Mouse (Mus musculus) neural tube, embryonic 14.5 days (tissue): ENCODE data around the gene Pax3. TPM values are rescaled to one million over a fixed set of nuclear protein-coding genes. Genes with fewer than 3 reads are reported as not detected.
A peak's percentile ranks its signal among the peaks of the same experiment; 100 is the strongest.

Experiments
- ATAC-seq: fragments of 200-750 bp; cut with Nextera tagmentation; 2 replicates; pipeline ENCODE4 v1.8.0; 2017; ENCODE audit warnings: low read depth, mild to moderate bottlenecking, moderate TSS enrichment, moderate library complexity
- H3K27ac ChIP-seq: fragments of 300-500 bp; sonication (generic); 2 replicates; pipeline ENCODE4 v1.5.1; 2014; ENCODE audit warnings: low read depth, mild to moderate bottlenecking, control low read depth, low read length, moderate library complexity, mixed read lengths
- H3K27me3 ChIP-seq: fragments of 300-500 bp; sonication (generic); 2 replicates; pipeline ENCODE4 v1.6.1; 2014; ENCODE audit warnings: low read length; ENCODE audit not compliant: control insufficient read depth, insufficient read depth
- H3K36me3 ChIP-seq: fragments of 300-500 bp; sonication (generic); 2 replicates; pipeline ENCODE4 v1.6.1; 2014; ENCODE audit warnings: low read length, mixed read lengths; ENCODE audit not compliant: control insufficient read depth, insufficient read depth
- H3K4me1 ChIP-seq: fragments of 300-500 bp; sonication (generic); 2 replicates; pipeline ENCODE4 v1.6.1; 2014; ENCODE audit warnings: low read length; ENCODE audit not compliant: control insufficient read depth, insufficient read depth
- H3K4me2 ChIP-seq: fragments of 300-500 bp; sonication (generic); 2 replicates; pipeline ENCODE4 v1.6.1; 2014; ENCODE audit warnings: mild to moderate bottlenecking, low read depth, low read length, control low read depth
- H3K4me3 ChIP-seq: fragments of 300-500 bp; sonication (generic); 2 replicates; pipeline ENCODE4 v1.5.1; 2014; ENCODE audit warnings: low read depth, low read length, control low read depth, mixed read lengths
- H3K9ac ChIP-seq: fragments of 300-500 bp; sonication (generic); replicated peaks from 2 replicates; pipeline ENCODE4 v1.6.1; 2014; ENCODE audit warnings: low read depth, mild to moderate bottlenecking, control low read depth, low read length, mixed read lengths
- H3K9me3 ChIP-seq: fragments of 300-500 bp; sonication (generic); 2 replicates; pipeline ENCODE4 v1.6.1; 2016; ENCODE audit warnings: low read length; ENCODE audit not compliant: control insufficient read depth
- WGBS: fragments of 180-500 bp; shearing (Covaris S2); extraction: QIAGEN DNeasy Blood & Tissue Kit; methylation state at CpG from one replicate; pipeline ENCODE4 v1.1.7; 2014; 5-methylcytosine and 5-hydroxymethylcytosine counted together
- polyA plus RNA-seq: library from polyadenylated mRNA; unstranded; fragments of >200 nt; fragmentation: Nextera tagmentation; extraction: Ambion mirVana; gene quantifications from 2 replicates; pipeline ENCODE4 v1.2.1, GENCODE M21; 2014

The Pax3 gene
- polyA plus RNA-seq, 1 experiment from 2014 or later = 4.6 TPM

DNA sequence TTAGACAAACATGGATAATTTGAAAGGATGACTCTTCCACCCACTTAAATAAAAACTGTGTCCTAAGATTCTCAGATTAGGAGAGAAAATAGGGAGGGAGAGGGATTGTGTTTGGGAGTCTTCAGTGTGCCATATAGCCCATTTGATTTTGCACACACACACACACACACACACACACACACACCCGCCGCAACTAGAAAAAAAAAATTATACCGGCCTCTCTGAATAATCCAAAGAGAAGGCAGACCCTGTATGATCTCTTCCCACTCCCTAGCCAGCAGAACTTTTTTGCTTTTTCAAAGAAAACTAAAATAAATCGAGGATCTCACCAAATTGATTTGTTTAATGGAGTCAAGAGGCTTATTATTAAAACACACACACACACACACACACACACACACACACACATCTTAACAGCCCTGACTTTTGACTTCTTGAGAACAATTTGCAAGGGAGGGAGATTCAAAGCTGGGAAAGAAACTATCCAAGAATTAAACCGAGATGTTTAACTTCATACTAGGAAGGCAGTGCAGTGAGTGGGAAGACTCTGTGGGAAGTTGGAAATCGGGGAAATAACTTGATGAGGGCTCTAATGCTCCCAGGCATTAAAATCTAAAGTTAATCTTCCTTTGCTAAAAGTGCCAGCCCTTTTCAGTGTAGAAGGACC is 2.4 kb downstream of the Pax3 start:
- Histone ChIP-seq H3K4me1 (peaks cover 6% of the 10 kb centered on the region; the same call in 1 of the 2 replicates), H3K9ac (no peak overlapping the region), H3K4me3 (peak overlapping the region; percentile 31), H3K4me2 (peak overlapping the region; percentile 32; the same call in 1 of the 2 replicates), H3K27me3 (peaks cover 24% of the 10 kb centered on the region), H3K27ac (no peak overlapping the region), H3K36me3 (no peaks in the 10 kb centered on the region), H3K9me3 (no peaks in the 10 kb centered on the region)
- no peak for ATAC-seq
- 5% methylated on average over 6 of the region's 6 CpGs for WGBS

DNA sequence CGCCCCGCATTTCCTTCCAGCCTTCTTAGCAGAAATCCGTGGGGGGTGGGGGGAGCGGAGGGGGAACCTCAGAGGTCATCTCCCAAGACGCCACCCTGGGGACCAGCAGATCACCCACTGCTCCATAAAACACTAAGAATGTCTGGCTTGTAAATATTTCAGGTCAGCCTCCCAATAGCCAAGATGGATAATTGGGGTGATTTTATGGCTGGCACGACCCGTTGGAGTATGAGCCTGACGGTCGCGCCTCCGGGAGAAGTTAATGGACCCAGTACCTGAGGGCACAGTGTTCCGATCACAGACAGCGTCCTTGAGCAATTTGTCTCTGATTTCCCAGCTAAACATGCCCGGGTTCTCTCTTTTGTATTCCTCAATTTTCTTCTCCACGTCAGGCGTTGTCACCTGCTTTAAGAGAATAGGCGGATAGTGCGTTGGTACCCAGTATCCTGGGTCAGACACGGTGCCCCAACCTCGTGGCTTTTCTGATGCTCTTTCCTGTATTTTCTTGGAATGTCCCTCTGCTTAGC is 3.4 kb downstream of the Pax3 start:
- Histone ChIP-seq H3K9me3 (no peaks in the 10 kb centered on the region), H3K4me1 (peaks cover 6% of the 10 kb centered on the region; the same call in 1 of the 2 replicates), H3K9ac (no peak overlapping the region; the same call in 1 of the 2 replicates), H3K4me2 (peak overlapping the region; percentile 32), H3K27ac (no peak overlapping the region; the same call in 1 of the 2 replicates), H3K4me3 (peak overlapping the region; percentile 31), H3K27me3 (peaks cover 20% of the 10 kb centered on the region), H3K36me3 (no peaks in the 10 kb centered on the region)
- 2% methylated on average over 20 of the region's 20 CpGs for WGBS
- ATAC-seq = no peak

- peak overlapping the region; percentile 35 for H3K9ac ChIP-seq
- peaks cover 15% of the 10 kb centered on the region; the same call in 1 of the 2 replicates for H3K27me3 ChIP-seq
- H3K9me3 ChIP-seq = no peaks in the 10 kb centered on the region
- H3K4me2 ChIP-seq = peak overlapping the region; percentile 32
- H3K4me3 ChIP-seq = peak overlapping the region; percentile 31; the same call in 1 of the 2 replicates
- H3K36me3 ChIP-seq = no peaks in the 10 kb centered on the region
- no peak overlapping the region; the same call in 1 of the 2 replicates for H3K27ac ChIP-seq
- 3% methylated on average over 20 of the region's 20 CpGs for WGBS
- H3K4me1 ChIP-seq = peaks cover 6% of the 10 kb centered on the region; the same call in 1 of the 2 replicates
- no peak for ATAC-seq
Observed at GRCm38 (mm10) chr1:78192746-78193464, 4.0 kb downstream of the Pax3 start.

- Histone ChIP-seq H3K9ac (peak overlapping the region; percentile 35), H3K27me3 (peaks cover 9% of the 10 kb centered on the region; the same call in 1 of the 2 replicates)
Observed at GRCm38 (mm10) chr1:78192217-78192735, 4.7 kb downstream of the Pax3 start.

GRCm38 (mm10) chr1:78191761-78192160 is 5.2 kb downstream of the Pax3 start:
- H3K4me2 ChIP-seq = peak overlapping the region; percentile 29; the same call in 1 of the 2 replicates
- H3K36me3 ChIP-seq = no peaks in the 10 kb centered on the region
- WGBS = 43% methylated on average over 1 of the region's 1 CpGs
- peaks cover 9% of the 10 kb centered on the region; the same call in 1 of the 2 replicates for H3K27me3 ChIP-seq
- H3K9ac ChIP-seq = no peak overlapping the region
- no peak overlapping the region; the same call in 1 of the 2 replicates for H3K27ac ChIP-seq
- 0 out of 2 replicates have a peak overlapping the region, but pooled peaks have one; percentile 31 for H3K4me3 ChIP-seq
- peaks cover 3% of the 10 kb centered on the region; the same call in 1 of the 2 replicates for H3K4me1 ChIP-seq
- H3K9me3 ChIP-seq = no peaks in the 10 kb centered on the region
- no peak for ATAC-seq

More at GRCm38 (mm10) chr1:78192217-78192735, 4.7 kb downstream of the Pax3 start:
- Histone ChIP-seq H3K4me2 (peak overlapping the region; percentile 29), H3K4me3 (peak overlapping the region; percentile 31; the same call in 1 of the 2 replicates), H3K36me3 (no peaks in the 10 kb centered on the region), H3K4me1 (peaks cover 3% of the 10 kb centered on the region; the same call in 1 of the 2 replicates), H3K27ac (no peak overlapping the region; the same call in 1 of the 2 replicates), H3K9me3 (no peaks in the 10 kb centered on the region)
- 9% methylated on average over 19 of the region's 19 CpGs for WGBS
- ATAC-seq = no peak

DNA sequence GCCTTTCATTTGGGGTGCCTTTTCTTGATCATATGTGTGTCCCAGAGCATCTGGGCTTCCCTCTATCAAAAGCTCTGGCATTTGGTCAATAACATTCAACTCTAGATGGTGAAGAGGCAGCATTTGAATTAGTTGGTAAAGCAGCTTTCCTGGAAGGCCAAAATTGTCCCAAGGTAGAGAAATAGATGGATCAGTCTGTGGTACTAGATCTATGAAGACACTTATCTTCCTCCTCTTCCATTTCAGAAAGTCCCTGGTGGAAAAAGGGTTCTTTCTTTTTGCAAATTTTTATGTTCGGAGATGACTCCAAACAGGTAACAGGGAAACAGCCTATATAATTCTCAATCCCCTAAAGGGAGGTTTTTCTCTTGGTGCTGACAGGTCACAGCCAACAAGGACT is 5.6 kb downstream of the Pax3 start:
- H3K4me3 ChIP-seq = no peak overlapping the region
- H3K27me3 ChIP-seq = peaks cover 9% of the 10 kb centered on the region; the same call in 1 of the 2 replicates
- 59% methylated on average over 1 of the region's 1 CpGs for WGBS
- no peak for ATAC-seq
- peak overlapping the region; percentile 9; the same call in 1 of the 2 replicates for H3K4me2 ChIP-seq
- H3K9me3 ChIP-seq = no peaks in the 10 kb centered on the region
- no peaks in the 10 kb centered on the region for H3K36me3 ChIP-seq
- H3K27ac ChIP-seq = peak overlapping the region; percentile 45; the same call in 1 of the 2 replicates
- H3K4me1 ChIP-seq = peaks cover 3% of the 10 kb centered on the region; the same call in 1 of the 2 replicates
- H3K9ac ChIP-seq = no peak overlapping the region

DNA sequence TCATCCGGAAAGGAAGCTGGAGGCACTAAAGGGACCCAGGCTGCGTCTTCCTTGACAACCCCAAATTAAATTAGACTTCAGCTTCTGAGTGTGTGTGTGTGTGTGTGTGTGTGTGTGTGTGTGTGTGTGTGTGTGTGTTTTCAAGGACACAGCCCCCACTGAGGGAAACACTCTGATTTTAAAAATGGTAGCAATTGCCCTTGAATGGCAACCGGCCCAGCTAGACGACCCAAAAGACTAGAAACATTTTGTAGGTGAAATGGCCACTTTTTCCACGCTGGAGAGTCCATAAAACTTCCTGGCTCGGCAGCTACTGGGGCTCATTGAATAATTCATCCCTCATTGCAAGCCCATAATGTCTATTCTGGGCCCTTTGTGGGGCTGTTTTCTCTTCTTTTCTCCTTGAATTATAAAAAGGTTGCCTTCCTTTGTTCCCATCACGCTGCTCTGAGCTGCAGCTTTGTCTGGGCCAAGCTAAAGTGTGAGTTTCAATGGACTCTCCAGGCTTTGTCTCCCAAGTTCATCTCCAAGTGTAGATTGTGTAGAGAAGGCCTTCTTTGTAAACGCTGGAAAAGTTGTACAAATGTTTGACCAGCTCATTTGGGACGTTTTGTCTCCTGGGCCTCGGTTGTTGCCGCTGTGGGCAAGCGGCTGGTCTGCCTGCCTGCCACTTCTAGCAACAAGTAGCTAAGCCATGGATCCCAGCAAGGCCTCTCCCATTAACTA is 6.4 kb downstream of the Pax3 start:
- ATAC-seq = peak; percentile 71
- WGBS = 5% methylated on average over 12 of the region's 12 CpGs
- Histone ChIP-seq H3K4me2 (peak overlapping the region; percentile 49; the same call in 1 of the 2 replicates), H3K9me3 (no peaks in the 10 kb centered on the region), H3K4me1 (peaks cover 3% of the 10 kb centered on the region; the same call in 1 of the 2 replicates), H3K9ac (no peak overlapping the region), H3K27ac (peak overlapping the region; percentile 45; the same call in 1 of the 2 replicates), H3K27me3 (peaks cover 13% of the 10 kb centered on the region; the same call in 1 of the 2 replicates), H3K4me3 (no peak overlapping the region), H3K36me3 (no peaks in the 10 kb centered on the region)
